Mouse (Mus musculus): ENCODE measurements around the gene Crim1.

The Crim1 gene

GRCm38 (mm10) chr17:78199626-78200560 is at the start of gene Crim1:
Gene Crim1, plus strand, starts transcription at chr17:78200248.
- no peak for DNase-seq (ENCODE audit: low spot score)

GRCm38 (mm10) chr17:78151479-78152282 is 48.4 kb upstream of the Crim1 start:
- no peak for DNase-seq (ENCODE audit: low spot score)

GRCm38 (mm10) chr17:78163278-78163677 is 36.8 kb upstream of the Crim1 start:
- peak; percentile 76 for DNase-seq (ENCODE audit: low spot score)

- DNase-seq (ENCODE audit: low spot score), result no peak
Measured at GRCm38 (mm10) chr17:78163724-78164236, 36.3 kb upstream of the Crim1 start.

GRCm38 (mm10) chr17:78165855-78166254 is 34.2 kb upstream of the Crim1 start:
- DNase-seq (ENCODE audit: low spot score), result no peak

GRCm38 (mm10) chr17:78166566-78166965 is 33.5 kb upstream of the Crim1 start:
- DNase-seq (ENCODE audit: low spot score), result no peak

- no peak for DNase-seq (ENCODE audit: low spot score)
Measured at GRCm38 (mm10) chr17:78172371-78172770, 27.7 kb upstream of the Crim1 start.

- DNase-seq (ENCODE audit: low spot score), result no peak
Measured at GRCm38 (mm10) chr17:78180766-78181165, 19.3 kb upstream of the Crim1 start.

GRCm38 (mm10) chr17:78196184-78196583 is 3.9 kb upstream of the Crim1 start:
- no peak for DNase-seq (ENCODE audit: low spot score)

- DNase-seq (ENCODE audit: low spot score), result no peak
Measured at GRCm38 (mm10) chr17:78197111-78197510, 2.9 kb upstream of the Crim1 start.

GRCm38 (mm10) chr17:78198140-78198539 is 1.9 kb upstream of the Crim1 start:
- DNase-seq (ENCODE audit: low spot score), result no peak

- no peak for DNase-seq (ENCODE audit: low spot score)
Measured at GRCm38 (mm10) chr17:78198820-78199219, 1.2 kb upstream of the Crim1 start.

- DNase-seq (ENCODE audit: low spot score), result no peak
Measured at GRCm38 (mm10) chr17:78199231-78199625, 820 bp upstream of the Crim1 start.

- DNase-seq (ENCODE audit: low spot score), result no peak
Measured at GRCm38 (mm10) chr17:78200561-78201220, 643 bp downstream of the Crim1 start.

GRCm38 (mm10) chr17:78201221-78202058 is 1.4 kb downstream of the Crim1 start:
- no peak for DNase-seq (ENCODE audit: low spot score)

- no peak for DNase-seq (ENCODE audit: low spot score)
Measured at GRCm38 (mm10) chr17:78202221-78202620, 2.2 kb downstream of the Crim1 start.

- DNase-seq (ENCODE audit: low spot score), result no peak
Measured at GRCm38 (mm10) chr17:78202756-78203155, 2.7 kb downstream of the Crim1 start.

GRCm38 (mm10) chr17:78203478-78203877 is 3.4 kb downstream of the Crim1 start:
- no peak for DNase-seq (ENCODE audit: low spot score)

- no peak for DNase-seq (ENCODE audit: low spot score)
Measured at GRCm38 (mm10) chr17:78206421-78206820, 6.4 kb downstream of the Crim1 start.

- no peak for DNase-seq (ENCODE audit: low spot score)
Measured at GRCm38 (mm10) chr17:78207246-78207645, 7.2 kb downstream of the Crim1 start.

- no peak for DNase-seq (ENCODE audit: low spot score)
Measured at GRCm38 (mm10) chr17:78208805-78209204, 8.8 kb downstream of the Crim1 start.

All from layer of hippocampus, adult 9-10 months (tissue).